Mouse (Mus musculus) hematopoietic stem cell, adult 5-6 weeks (primary cell): ENCODE data around the gene Kif13a. TPM values are rescaled to one million over a fixed set of nuclear protein-coding genes. Genes with fewer than 3 reads are reported as not detected.

Experiments used
- ATAC-seq, 2 experiments: fragments of 125-278 bp in 1 of 2; replicated peaks in 1 of 2; 2 replicates each; pipeline ENCODE4 v1.8.0; 2016 to 2017; ENCODE audit warnings: inconsistent platforms in 2 of 2, mild to moderate bottlenecking in 2 of 2, moderate number of reproducible peaks in 2 of 2, low read depth in 1 of 2, moderate TSS enrichment in 1 of 2; ENCODE audit not compliant: low FRiP score in 2 of 2, poor library complexity in 2 of 2, severe bottlenecking in 2 of 2, insufficient read depth in 1 of 2, low TSS enrichment in 1 of 2
- total RNA-seq: library from RNA; stranded (forward); fragments of 172-1452, 232-1000 nt; gene quantifications from 2 replicates; pipeline ENCODE4 v1.2.3, GENCODE M21; 2017

Gene Kif13a
- total RNA-seq: 44.0 and 54.7 TPM in 2 replicates

DNA sequence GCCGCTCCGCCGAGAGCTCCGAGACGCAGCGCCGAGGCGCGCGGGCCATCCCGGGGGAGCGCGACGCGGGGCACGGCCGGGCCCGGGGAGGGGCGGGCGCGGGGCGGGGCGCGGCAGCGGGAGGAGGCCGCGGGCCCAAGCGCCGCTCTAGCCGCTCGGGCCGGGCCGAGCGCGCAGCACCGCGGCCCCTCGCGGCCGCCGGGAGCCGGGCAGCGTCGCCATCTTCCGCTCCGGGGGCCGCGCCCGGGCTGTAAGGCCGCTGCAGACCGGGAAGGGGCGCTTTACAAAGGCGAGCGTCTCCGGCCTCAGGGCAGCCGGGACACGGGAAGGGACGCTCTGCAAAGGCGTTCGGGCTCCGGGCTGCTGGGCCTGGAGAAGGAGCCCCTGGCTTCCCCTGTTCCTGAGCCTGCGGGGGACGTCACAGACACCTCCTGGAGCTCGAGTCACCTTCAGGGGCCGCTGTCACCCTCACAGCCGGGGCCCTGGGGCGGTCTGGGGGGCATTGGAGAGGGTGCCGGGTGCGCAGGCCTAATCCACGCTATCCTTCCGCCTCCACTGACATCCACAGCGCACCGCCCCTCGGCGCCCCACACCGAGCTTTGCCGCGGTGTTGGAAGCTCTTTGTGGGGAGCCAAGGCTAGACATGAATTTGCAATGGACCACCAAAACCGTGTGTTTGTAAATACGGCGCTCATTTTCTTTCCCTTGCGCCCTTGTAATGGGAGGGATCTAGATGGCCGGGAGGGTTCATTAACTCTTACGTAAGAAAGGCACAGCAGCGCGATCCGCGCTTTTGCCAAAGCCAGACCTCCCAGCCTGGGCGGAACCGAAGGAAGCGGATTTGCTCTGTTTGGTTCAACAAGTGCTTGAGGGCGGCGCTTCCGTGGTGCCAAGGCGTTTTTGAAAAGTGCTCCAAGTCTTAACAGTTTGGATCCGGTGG, at the start of gene Kif13a:
Gene Kif13a, minus strand, starts transcription at position 149 of the 940 bp plus-strand sequence.
- peak; percentile 83 for ATAC-seq

DNA sequence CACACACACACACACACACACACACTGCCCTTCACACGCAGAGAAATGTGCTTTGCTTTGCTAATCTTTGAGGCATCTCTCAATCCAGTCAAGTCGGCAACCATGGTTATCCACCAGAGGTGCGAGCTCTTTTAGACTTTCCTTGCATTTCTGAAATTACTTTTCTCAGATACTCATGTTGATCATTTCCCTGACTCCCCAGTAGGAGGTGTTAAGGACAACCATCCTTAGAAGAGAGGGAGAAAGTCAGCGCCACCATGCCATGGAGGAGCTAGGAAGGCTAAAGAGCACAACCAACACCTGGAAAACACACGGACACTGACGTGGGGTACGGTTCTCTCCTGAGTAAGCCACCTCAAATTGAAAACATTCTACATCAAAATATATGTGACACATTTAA, 46.9 kb upstream of the Kif13a start:
- no peak for ATAC-seq

DNA sequence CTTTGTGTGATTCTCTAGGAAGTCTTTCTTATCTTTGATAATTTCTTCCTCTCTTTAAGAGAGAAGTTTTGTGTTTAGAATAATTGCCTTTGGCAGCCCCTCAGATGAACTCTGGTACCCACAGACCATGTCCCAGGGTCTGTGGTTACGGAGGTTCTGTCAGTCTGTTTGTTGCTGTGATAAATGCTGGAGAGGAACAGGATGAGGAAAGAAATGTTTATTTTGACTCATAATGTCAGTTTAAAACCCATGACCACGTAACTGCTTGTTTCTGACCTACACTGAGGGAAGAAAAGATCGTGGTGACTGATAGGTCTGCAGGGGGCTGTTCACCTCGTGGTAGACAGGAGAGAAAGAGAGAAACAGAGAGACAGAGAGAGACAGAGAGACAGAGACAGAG, 46.3 kb upstream of the Kif13a start:
- ATAC-seq: peak; percentile 45 to 46; a peak in 3 of 4 replicates

DNA sequence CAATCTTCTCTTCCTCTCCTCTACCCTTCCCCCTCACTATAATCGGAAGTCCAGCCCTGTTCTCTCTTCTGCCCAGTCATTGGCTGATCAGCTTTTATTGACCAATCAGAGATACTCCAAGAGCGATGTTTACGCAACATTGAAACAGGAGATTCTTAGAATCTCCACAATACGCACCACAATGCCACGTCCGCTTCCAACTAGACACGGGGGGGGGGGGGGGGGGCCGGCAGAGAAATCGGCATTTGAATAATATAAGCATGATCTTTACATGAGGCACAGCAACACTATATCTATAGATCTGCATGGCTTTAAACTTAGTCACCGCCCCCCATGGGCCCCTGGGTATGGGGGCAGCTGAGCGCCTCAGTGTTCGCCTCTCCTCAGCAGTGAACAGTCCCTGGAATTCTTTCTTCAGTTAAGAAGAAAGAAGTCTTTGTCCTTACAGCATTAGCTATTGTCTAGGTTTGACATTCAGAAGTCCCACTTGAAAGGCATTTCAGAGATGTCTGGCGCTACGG, 45.4 kb upstream of the Kif13a start:
- no peak for ATAC-seq

DNA sequence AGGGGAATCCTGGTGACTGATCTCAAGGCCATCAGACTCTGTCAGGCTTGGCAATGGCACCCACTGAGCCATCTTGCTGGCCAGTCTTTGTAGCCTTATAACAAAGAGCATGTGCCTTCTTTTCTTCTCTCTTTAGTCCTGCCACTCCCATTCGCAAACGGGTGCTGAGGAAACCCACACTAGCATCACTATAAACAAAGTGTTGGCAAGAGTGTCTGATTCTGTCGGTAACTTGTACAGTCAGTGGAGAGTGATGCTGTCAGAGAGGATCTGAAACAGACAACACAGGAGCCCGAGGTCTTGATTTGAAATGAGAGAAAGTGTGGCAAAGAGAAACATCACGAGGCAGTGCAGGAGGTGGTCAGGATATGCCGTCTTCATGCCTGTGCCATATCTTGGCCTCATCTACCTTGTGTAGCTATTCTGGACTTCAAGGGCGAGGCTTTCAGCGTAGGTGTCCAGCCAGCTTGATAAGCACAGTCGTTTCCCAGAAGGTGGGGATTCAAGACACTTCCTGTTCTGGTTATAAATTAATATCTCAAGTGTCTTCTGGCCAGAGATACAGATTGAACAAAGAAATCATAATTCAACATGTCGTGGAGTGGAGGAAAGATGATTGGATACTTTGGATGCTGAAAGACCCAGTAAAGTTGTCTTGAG, 40.7 kb upstream of the Kif13a start:
- no peak for ATAC-seq

DNA sequence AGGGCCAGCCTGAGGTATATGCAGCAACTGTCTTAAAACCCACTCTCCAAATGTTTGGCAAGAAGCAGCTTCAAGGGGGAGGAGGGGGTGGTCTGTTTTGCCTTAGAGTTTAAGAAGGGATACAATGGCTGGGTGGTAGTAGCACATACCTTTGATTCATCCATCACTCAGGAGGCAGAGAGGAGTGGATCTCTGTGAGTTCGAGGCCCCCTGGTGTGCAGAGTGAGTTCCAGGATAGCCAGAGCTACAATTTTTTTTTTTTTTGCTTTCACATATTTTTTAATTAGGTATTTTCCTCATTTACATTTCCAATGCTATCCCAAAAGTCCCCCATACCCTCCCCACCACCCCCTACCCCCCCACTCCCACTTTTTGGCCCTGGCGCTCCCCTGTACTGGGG, 39.0 kb upstream of the Kif13a start:
- ATAC-seq: no peak

DNA sequence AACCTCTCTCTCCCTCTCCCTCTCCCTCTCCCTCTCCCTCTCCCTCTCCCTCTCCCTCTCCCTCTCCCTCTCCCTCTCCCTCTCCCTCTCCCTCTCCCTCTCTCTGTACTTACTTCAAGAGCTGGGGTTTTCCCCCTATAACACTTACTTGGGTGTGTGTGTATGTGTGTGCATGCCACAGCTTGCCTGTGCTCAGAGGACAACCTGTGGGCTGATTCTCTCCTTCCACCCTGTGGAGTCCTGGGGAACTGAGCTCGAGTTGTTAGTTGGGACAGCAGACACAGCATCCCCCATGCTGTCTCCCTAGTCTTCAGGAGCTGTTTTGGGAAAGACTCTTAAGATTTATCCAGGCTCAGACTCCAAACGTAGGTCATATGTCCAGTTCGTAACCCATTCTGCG, 37.6 kb upstream of the Kif13a start:
- no peak for ATAC-seq

DNA sequence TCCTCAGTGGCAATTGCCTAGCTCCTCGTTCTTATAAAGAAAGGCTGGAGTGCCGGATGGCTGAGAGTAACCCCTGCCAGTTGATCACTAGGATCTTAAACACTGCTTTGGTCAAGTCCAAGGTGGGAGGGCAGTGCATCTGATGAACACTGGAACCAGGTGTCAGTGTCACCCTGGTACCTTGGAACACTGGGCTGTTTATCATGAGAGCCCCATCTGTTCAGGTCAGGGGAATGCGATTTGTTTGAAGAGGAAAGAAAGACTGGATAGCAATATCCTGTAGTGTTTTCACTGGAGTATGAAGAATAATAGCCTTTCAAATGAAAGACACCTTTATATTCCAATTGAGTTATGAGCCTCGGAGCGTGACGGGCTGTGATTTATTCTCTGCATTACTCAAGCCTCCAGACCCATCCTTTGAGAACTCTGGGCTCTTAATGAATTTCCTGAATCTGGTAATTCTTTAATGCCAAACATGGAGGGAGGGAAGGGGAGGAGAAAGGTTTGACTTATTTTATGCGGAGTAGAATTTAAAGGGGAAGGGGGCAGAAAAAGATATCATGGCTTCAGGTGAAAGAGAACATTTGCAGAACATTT, 31.3 kb upstream of the Kif13a start:
- ATAC-seq: no peak

DNA sequence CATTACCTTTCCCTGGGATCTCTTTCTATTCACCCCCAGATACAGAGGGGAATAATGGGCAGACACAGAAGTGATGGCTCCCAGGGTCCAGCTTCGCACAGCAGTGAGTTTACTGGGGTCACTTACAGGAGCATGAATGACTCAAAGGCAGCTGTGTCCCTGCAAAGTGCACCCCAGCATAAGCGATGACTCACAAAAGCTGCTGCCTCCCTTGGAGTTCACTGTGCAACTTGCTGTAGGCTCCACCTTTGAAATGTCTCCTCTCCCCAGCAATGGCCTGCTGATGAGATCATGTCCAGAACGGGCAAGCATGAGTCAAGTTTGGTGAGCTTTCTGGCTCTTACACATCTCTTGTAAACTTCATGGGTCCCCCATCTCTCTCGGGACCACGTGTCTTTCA, 29.5 kb upstream of the Kif13a start:
- ATAC-seq: no peak

DNA sequence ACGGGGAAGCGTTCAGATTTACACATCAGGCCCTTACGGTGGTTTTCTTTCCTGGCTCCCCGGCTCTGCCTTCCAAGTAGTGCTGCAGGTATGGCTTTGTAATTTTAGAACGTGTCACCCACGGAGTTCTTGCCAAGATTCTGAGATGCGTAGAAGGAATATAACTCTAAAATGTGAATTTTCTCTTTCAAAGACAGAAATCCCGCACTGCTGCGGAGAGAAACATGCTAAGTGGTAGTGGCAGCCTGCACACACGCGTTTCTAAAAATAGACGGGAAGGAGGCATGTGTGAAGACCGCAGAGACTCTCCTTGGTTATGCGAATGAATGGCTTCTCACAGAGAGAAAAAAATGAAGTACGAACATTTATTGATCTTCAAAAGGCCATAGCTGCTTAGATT, 21.5 kb upstream of the Kif13a start:
- no peak for ATAC-seq

DNA sequence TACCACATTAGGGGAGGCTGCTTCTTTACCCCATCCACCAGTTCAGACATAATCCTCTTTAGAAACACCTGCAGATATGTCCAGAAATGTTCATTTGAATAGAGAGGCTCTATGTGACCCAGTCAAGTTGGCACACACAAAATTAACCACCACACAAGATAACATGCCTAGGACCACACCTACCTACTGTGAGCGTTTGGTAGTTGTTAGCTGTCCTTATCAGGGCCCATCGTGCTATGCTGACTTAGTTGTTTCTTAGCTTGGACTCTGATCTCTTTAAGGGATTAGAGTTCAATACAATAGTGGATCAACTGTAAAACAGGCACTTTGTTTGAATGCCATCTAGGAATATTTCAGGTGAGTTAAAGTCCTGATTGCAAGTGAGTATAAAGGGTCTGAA, 20.1 kb upstream of the Kif13a start:
- ATAC-seq: no peak

DNA sequence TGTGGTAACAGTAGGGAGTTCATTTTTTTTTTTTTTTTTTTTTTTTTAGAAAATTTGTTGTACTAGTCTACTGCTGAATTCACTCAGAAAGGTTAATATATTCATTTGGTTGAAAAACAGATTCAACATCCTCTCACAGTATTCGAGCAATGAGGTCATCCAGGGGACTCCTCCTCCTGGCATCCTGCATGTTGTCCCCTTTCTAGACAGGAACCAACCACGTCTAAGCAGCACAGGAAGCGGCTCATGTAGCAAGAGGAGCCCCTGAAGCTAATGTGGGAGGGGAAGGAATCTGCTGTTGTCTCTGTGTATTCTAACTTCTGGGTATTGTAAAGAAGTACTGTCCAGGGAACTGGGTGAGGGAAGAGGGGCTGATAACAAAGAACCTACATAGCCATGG, 18.4 kb upstream of the Kif13a start:
- ATAC-seq: no peak

DNA sequence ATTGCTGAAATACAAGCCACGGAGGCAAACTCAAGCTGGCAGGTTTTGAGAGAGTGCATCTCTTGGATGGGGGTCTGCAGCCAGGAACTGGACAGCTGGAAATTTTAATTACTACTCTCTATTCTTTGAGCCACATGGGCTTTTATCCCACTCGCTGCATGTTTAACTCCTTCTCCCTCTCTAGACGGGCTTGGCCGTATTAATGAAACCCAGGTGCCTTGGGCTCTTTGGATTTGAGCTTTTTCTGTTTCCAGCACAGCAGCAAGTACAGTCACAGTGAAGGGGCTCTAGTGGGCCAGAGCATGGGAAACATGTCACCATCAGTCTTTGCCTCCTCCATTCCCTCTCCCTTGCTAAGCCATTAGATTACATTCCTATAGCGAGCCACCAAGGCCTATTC, 16.4 kb upstream of the Kif13a start:
- no peak for ATAC-seq

DNA sequence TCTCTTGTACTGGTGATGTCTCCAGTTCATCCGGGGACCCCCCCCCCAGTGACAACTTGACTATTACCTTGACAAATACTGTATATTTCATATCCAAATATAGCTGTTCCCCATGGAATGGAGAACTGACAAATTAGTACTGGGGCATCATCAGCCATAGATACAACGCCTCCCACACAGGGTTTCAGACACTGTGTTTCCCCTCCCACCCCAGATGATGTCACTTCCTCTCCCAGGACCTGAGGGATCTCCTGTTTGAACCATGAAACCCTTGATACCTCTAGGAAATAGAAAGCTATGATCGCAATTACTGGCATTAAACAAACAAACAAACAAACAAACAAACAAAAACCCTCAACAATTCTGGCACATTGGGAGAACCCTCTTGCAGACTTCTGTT, 15.6 kb upstream of the Kif13a start:
- no peak for ATAC-seq

DNA sequence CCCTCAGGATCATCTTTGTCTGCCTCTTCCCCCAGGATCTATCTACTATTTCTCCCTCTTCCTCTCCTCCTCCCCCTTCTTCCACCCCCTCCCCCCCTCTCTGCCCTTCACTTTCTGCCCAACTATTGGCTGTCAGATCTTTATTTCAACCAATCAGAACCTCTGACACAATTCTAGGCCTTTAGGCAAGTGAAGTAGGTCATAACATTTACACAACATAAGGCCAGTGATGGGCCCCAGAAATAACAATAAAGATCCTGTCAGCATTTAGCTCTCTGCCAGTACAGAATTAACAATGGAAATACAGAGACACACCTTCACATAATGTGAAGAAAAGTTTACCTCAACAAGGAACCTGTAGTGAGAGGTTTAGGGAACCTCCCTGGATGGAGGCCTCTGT, 13.6 kb upstream of the Kif13a start:
- no peak for ATAC-seq

DNA sequence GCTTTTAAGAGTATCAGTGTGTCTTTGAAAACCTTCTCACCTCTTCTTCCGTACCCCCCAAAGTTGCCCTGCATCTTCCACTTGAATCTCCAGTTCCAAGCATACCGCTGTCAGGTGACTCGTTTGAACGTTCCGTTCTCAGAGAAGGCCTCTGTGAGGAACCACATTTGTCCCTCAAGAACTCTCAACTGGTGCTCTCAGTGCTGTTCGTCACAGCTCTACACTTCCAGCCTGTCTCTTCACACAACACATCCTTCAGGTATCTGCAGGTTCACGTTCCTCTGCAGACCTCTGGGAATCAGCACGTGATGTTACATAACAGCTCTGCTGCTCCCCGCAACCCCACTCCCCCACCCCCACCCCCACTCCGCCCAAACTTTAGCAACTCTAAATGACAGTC, 4.4 kb upstream of the Kif13a start:
- no peak for ATAC-seq

DNA sequence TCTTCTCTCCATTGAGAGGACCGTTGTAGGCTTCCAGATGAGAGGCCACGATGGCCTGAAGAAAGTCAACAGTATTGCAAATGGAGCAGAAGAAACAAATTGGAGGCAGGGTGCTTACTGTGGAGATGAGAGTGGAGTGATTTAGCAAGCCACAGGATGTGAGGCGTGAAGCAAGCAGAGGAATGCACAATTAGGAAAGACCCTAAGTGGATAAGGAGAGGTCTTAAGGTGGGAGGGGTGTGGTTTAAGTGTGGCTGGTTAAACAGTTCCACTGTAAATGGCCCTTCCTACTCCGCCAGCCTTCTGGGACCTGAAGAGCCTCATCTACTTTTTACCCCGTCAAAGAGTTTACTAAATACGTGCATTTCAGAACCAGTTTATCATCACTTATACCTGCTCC, 3.2 kb upstream of the Kif13a start:
- no peak for ATAC-seq

DNA sequence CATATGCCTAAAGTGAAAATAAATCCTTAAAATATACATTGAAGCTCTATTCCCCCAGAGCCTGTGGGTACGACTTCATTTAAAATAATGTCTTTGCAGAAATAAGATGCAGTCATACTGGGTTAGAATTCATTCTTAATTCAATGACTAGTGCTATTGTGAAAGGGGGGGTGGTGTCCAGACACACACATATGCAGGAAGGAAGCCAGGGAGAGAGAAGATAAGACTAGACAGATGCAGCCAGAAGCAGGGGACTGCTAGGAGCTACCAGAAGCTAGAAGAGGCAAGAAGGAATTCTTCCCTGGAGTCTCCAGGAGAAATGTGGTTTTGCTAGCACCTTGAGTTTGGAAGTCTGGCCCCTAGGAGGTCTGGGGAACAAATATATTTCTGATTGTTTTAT, 2.4 kb upstream of the Kif13a start:
- no peak for ATAC-seq
